Mouse (Mus musculus): Measurements from ENCODE around the gene Cant1. TPM values are rescaled to one million over a fixed set of nuclear protein-coding genes. Genes with fewer than 3 reads are reported as not detected.

Gene Cant1
- total RNA-seq, 1 experiment: 45.4 TPM

- TF ChIP-seq HCFC1 (IDR thresholded peaks at IDR 0.05; ENCODE audit: borderline replicate concordance, insufficient read depth, low read length) (no peak), MAFK (IDR thresholded peaks at IDR 0.05; ENCODE audit: insufficient read depth, low read depth, low read length) (no peak), ZC3H11A (IDR thresholded peaks at IDR 0.05; ENCODE audit: borderline replicate concordance, low read depth, low read length) (no peak), ZNF384 (IDR thresholded peaks at IDR 0.05; ENCODE audit: low read depth, low read length) (no peak), CHD2 (IDR thresholded peaks at IDR 0.05; ENCODE audit: low read depth, low read length) (no peak)
- Histone ChIP-seq H3K9me3 (ENCODE audit: control insufficient read depth, insufficient read depth, low read depth, low read length) (no peaks in the 10 kb centered on the region), H3K9ac (ENCODE audit: insufficient read depth, low read depth, low read length, poor library complexity, severe bottlenecking) (no peak overlapping the region), H3K27ac (ENCODE audit: insufficient read depth, low read depth, low read length, poor library complexity, severe bottlenecking) (no peak overlapping the region), H3K4me1 (ENCODE audit: control insufficient read depth in 2 of 2, insufficient read depth in 2 of 2, low read length in 2 of 2, poor library complexity in 1 of 2) (0 out of 4 replicates have a peak, but pooled peaks cover 0 to 2% of the 10 kb centered on the region in 2 experiments), H3K4me3 (ENCODE audit: insufficient read depth in 1 of 2, low read depth in 1 of 2, low read length in 2 of 2, poor library complexity in 1 of 2, severe bottlenecking in 1 of 2) (no peak overlapping the region), H3K36me3 (ENCODE audit: control insufficient read depth, insufficient read depth, low read length, poor library complexity, severe bottlenecking) (no peaks in the 10 kb centered on the region)
- DNase-seq (ENCODE audit: low read depth, low spot score): no peak
- in situ Hi-C loops (cut with MboI; ENCODE audit: low sequenced_read_pairs in 2 of 2, unreplicated experiment in 2 of 2): no loop called here
Observed at GRCm38 (mm10) chr11:118375006-118375405, 43.9 kb downstream of the Cant1 start.

- Histone ChIP-seq H3K4me1 (ENCODE audit: control insufficient read depth in 2 of 2, insufficient read depth in 2 of 2, low read length in 2 of 2, poor library complexity in 1 of 2) (0 out of 4 replicates have a peak, but pooled peaks cover 0 to 2% of the 10 kb centered on the region in 2 experiments), H3K9me3 (ENCODE audit: control insufficient read depth, insufficient read depth, low read depth, low read length) (no peaks in the 10 kb centered on the region), H3K9ac (ENCODE audit: insufficient read depth, low read depth, low read length, poor library complexity, severe bottlenecking) (no peak overlapping the region), H3K27ac (ENCODE audit: insufficient read depth, low read depth, low read length, poor library complexity, severe bottlenecking) (no peak overlapping the region), H3K36me3 (ENCODE audit: control insufficient read depth, insufficient read depth, low read length, poor library complexity, severe bottlenecking) (no peaks in the 10 kb centered on the region), H3K4me3 (ENCODE audit: insufficient read depth in 1 of 2, low read depth in 1 of 2, low read length in 2 of 2, poor library complexity in 1 of 2, severe bottlenecking in 1 of 2) (no peak overlapping the region)
- in situ Hi-C loops (cut with MboI; ENCODE audit: low sequenced_read_pairs in 2 of 2, unreplicated experiment in 2 of 2): no loop called here
- TF ChIP-seq HCFC1 (IDR thresholded peaks at IDR 0.05; ENCODE audit: borderline replicate concordance, insufficient read depth, low read length): no peak
- TF ChIP-seq ZC3H11A (IDR thresholded peaks at IDR 0.05; ENCODE audit: borderline replicate concordance, low read depth, low read length): no peak
- no peak for TF ChIP-seq CHD2 (IDR thresholded peaks at IDR 0.05; ENCODE audit: low read depth, low read length)
- TF ChIP-seq MAFK (IDR thresholded peaks at IDR 0.05; ENCODE audit: insufficient read depth, low read depth, low read length): no peak
- TF ChIP-seq ZNF384 (IDR thresholded peaks at IDR 0.05; ENCODE audit: low read depth, low read length): no peak
- no peak for DNase-seq (ENCODE audit: low read depth, low spot score)
Observed at GRCm38 (mm10) chr11:118374506-118374905, 44.4 kb downstream of the Cant1 start.

GRCm38 (mm10) chr11:118372641-118373040, 46.2 kb downstream of the Cant1 start:
- H3K27ac ChIP-seq (ENCODE audit: insufficient read depth, low read depth, low read length, poor library complexity, severe bottlenecking): no peak overlapping the region
- DNase-seq (ENCODE audit: low read depth, low spot score): peak; percentile 53
- H3K9me3 ChIP-seq (ENCODE audit: control insufficient read depth, insufficient read depth, low read depth, low read length): no peaks in the 10 kb centered on the region
- no peak overlapping the region for H3K4me3 ChIP-seq (ENCODE audit: insufficient read depth in 1 of 2, low read depth in 1 of 2, low read length in 2 of 2, poor library complexity in 1 of 2, severe bottlenecking in 1 of 2)
- TF ChIP-seq ZNF384 (IDR thresholded peaks at IDR 0.05; ENCODE audit: low read depth, low read length): no peak
- no peak for TF ChIP-seq CHD2 (IDR thresholded peaks at IDR 0.05; ENCODE audit: low read depth, low read length)
- TF ChIP-seq ZC3H11A (IDR thresholded peaks at IDR 0.05; ENCODE audit: borderline replicate concordance, low read depth, low read length): no peak
- TF ChIP-seq MAFK (IDR thresholded peaks at IDR 0.05; ENCODE audit: insufficient read depth, low read depth, low read length): no peak
- TF ChIP-seq HCFC1 (IDR thresholded peaks at IDR 0.05; ENCODE audit: borderline replicate concordance, insufficient read depth, low read length): no peak
- in situ Hi-C loops (cut with MboI; ENCODE audit: low sequenced_read_pairs in 2 of 2, unreplicated experiment in 2 of 2): no loop called here
- H3K4me1 ChIP-seq (ENCODE audit: control insufficient read depth in 2 of 2, insufficient read depth in 2 of 2, low read length in 2 of 2, poor library complexity in 1 of 2): 0 out of 4 replicates have a peak, but pooled peaks cover 0 to 2% of the 10 kb centered on the region in 2 experiments
- no peak overlapping the region for H3K9ac ChIP-seq (ENCODE audit: insufficient read depth, low read depth, low read length, poor library complexity, severe bottlenecking)
- no peaks in the 10 kb centered on the region for H3K36me3 ChIP-seq (ENCODE audit: control insufficient read depth, insufficient read depth, low read length, poor library complexity, severe bottlenecking)

GRCm38 (mm10) chr11:118371876-118372275, 47.0 kb downstream of the Cant1 start:
- in situ Hi-C loops (cut with MboI; ENCODE audit: low sequenced_read_pairs in 2 of 2, unreplicated experiment in 2 of 2): no loop called here
- no peaks in the 10 kb centered on the region for H3K36me3 ChIP-seq (ENCODE audit: control insufficient read depth, insufficient read depth, low read length, poor library complexity, severe bottlenecking)
- H3K27ac ChIP-seq (ENCODE audit: insufficient read depth, low read depth, low read length, poor library complexity, severe bottlenecking): no peak overlapping the region
- H3K4me3 ChIP-seq (ENCODE audit: insufficient read depth in 1 of 2, low read depth in 1 of 2, low read length in 2 of 2, poor library complexity in 1 of 2, severe bottlenecking in 1 of 2): no peak overlapping the region
- H3K9me3 ChIP-seq (ENCODE audit: control insufficient read depth, insufficient read depth, low read depth, low read length): no peaks in the 10 kb centered on the region
- TF ChIP-seq CHD2 (IDR thresholded peaks at IDR 0.05; ENCODE audit: low read depth, low read length): no peak
- TF ChIP-seq ZC3H11A (IDR thresholded peaks at IDR 0.05; ENCODE audit: borderline replicate concordance, low read depth, low read length): no peak
- TF ChIP-seq MAFK (IDR thresholded peaks at IDR 0.05; ENCODE audit: insufficient read depth, low read depth, low read length): no peak
- no peak for TF ChIP-seq ZNF384 (IDR thresholded peaks at IDR 0.05; ENCODE audit: low read depth, low read length)
- TF ChIP-seq HCFC1 (IDR thresholded peaks at IDR 0.05; ENCODE audit: borderline replicate concordance, insufficient read depth, low read length): no peak
- H3K9ac ChIP-seq (ENCODE audit: insufficient read depth, low read depth, low read length, poor library complexity, severe bottlenecking): no peak overlapping the region
- DNase-seq (ENCODE audit: low read depth, low spot score): no peak
- 0 out of 4 replicates have a peak, but pooled peaks cover 0 to 2% of the 10 kb centered on the region in 2 experiments for H3K4me1 ChIP-seq (ENCODE audit: control insufficient read depth in 2 of 2, insufficient read depth in 2 of 2, low read length in 2 of 2, poor library complexity in 1 of 2)
